Mouse (Mus musculus) CD4-positive helper T cell, adult 2 months (primary cell): ENCODE data around the gene Ppard.

Experiments
- DNase-seq: peaks from one replicate; pipeline ENCODE4 v3.0.0-alpha.2; 2012; ENCODE audit warnings: low read depth, missing footprints, low spot score

Ppard gene

DNA sequence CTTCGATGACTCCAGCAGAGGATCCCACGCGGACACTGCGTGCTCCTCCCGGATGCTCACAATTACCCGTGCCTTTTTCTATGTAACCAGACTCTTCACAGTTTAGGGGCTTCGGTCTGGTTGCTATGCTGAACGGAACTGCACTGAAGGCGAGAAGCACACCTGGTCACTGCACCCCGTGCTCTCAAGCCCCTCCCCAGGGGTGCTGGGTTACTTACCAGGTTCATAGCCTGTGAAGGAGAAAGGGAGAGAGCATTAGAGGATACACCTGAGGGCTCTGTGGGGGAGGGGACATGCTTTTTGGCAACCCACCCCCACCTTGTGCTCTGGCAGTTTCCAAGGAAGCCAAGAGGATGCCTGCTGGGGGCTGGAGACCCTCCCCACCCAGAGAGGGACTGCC, 102.8 kb downstream of the Ppard start:
- DNase-seq = no peak

DNA sequence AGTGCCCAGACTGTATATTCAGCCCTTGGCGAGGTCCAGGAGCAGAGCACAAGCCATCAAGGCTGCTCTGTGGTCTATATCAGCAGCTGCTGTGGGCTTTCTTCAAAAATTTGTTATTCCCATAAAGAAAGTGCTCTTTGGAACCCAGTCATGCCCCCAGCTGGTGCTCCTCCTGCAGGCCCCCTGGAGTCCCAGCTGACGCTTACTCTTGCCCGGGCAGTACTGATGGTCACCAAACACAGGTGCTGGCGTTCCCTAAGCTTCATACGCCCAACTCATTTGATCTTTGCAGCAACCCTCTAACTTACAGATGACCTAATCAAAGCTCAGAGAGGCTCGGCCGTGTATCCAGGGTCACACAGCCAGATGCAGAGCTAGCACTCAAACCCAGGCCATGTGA, 105.0 kb downstream of the Ppard start:
- DNase-seq = no peak

DNA sequence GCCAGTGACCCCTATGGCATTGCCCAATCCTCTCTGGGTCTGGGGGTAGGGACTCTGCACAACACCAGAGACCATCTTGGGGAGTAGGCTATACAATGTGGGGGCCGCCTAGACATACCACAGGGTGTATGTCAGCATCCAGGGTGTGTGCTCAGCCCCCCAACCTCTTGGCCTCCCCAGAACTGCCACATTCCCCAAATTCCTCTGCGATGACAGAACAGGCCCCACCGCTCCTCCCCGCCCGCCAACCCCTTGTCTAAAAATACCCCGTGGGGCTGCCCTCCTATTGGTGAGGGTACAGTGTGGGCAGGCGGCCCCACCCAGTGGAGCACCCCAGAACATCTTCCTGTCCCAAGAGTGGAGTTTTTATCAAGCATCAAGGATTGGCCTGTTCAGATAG, 108.1 kb downstream of the Ppard start:
- DNase-seq = no peak

DNA sequence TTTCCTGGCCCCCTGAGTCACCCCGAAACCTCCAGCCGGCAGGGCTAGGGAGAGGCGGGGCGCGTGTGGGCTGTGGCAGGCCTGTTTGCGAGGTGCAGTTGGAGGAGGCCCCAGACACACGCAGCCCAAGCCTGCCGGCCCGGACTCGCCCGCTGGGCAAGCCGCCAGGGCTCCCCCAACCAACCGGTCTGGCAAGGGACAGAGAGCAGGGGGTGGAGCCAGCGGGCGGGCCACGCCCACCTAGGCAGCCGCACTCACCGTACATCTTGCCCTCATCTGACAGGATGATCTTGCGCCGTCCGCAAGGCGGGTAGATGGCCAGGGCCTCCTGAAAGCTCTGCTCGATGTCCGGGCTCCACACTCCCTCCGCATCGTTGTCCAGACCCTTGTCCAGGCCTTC, 108.6 kb downstream of the Ppard start:
- peak; percentile 58 for DNase-seq

DNA sequence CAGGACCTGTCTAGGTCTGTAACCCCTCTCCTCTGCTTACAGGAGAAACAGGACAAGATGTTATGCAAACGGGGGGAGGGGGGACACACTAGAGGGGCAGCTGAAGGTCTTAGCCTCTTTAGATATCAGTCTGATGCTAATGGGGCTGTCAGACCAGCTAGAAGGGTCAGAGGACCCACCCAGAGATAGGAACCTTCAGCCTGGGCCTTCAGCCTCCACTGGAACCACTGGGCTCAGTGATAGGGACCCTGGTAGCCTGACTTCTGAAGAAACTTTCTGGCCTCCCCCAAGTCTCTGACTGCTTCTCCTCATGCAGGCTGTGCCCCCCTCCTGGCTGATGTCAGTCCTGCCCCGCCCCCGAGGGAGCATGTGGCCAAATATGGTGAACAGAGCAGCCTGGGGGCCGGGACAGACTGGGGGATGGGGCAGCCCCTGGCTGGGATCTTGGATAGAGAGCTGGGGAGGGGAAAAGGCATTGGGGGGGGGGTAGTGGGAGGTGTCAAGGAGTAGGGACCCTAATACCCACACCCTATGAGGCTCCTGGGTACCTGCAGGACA, 111.6 kb downstream of the Ppard start:
- no peak for DNase-seq

DNA sequence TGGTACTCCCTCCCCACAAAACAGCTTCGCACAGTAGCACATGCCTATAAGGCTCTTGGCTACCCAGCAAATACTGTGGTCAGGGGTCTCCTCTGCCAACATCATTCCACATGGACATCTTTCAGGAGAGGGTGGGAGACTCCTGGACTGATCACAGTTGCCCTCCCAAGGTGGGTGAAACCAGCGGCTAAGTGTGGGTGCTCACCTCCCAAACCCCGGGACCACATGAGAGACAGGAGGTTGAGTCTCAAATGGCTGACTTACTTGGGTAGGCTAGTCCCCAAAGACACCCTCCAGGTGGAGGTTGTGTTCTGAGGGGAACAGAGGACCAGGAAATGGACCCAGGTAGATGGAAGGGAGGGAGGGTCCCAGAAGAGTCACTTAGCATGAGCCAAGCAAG, 112.2 kb downstream of the Ppard start:
- no peak for DNase-seq

DNA sequence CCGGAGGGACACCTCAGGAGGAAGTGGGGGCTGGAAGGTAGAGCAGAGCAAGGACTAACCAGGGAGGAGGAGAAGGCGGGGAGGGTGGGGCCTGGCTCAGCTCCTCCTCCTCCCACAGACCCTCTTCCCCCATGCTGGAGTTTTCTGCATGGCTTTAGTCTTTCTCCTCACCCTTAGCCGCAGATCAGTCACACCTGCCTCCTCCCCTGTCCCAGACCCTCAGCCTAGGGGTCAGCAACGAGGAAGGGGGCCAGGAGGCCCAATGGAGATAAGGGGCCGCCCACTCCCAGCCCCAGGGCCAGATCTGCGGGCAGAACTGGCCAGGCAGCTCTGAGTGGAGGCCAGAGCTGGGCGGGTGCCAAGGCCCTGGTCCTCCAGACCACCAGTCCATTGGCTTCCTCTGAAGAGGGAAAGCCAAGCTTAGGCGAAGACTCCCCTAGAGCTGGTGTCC, 112.8 kb downstream of the Ppard start:
- DNase-seq = no peak

DNA sequence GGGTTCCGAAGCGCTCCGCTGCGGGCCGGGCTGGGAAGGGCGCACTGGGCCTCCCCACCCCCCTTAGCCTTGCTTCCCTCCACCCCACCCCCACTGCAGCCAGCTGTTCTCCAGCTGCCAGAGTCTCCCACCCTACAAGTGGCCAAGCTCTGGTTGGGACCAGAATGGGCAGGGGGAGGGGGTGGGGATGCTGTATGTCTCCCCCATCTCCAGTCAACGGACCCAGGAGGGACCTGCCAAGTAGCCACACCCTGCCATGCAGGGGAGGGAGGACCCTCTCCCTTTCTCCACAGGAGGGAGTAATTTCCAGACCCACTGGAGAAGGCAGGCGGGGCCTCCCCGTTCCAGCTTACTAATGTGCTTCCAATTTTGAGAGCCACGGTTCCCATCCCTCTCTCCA, 113.4 kb downstream of the Ppard start:
- no peak for DNase-seq

DNA sequence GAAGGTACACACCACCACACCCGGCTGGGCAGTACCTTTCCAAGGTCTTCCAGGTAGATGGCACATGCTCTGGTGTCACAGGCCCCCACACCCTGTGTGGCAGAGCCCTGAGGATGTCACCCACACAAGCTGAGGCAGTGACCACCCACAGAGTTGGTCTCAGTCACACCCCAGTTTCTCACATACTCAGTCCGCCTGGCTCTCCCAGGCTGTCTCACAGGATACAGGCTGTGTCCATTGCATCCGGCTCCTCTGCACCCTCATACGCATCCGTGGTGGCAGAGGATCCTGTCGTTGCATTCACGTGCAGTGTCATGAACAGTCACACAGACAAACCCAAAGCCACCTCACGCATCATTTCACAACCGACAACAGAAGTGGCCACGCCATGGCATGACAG, 114.8 kb downstream of the Ppard start:
- DNase-seq = no peak

DNA sequence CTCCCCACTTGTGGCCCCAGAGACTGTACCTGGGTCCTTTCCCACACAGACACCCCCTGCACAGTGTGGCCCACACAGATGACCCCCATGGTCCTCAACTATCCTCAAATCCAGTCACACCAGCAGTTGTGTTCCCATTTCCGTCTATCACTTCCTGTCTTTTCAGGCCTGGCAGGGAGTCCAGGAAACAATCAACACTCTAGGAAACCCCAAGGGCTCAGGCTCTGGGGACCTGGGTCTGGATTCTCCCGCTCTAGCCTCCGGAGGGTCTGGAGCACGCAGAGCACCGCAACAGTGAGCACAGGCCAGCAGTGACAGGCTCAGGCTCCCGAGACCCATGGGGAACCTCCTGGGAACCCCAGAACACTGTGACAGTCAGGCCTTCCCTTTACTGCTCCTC, 115.7 kb downstream of the Ppard start:
- no peak for DNase-seq

DNA sequence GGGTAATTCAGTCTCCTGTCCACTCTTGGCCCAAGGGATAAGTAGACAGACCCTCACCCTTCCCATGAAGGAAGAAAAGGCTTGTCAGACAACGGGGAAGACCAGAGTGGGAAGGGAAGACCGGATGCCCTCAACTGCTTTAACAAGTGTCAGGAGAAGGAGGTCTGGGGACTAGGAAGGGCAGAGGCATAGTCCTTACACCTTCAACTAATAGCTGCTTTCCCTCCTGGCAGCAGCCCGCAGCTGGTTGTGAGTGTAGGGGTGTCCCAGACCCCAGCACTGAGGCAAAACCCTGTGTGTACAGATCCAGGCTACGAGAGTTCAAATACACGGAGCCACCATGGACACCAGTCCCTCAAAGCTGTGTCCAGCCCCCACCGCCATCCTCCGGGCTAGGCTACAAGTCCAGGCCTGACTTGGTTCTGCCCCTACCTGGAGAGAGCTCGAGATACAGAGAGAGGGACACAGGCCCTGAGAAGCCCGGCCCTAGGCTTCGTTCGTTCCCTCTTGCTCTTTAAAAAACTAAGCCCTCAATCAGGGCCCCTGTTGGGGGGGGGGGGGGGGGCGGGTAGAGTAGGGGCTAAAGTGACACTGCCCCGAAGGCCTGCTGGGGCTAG, 116.9 kb downstream of the Ppard start:
- no peak for DNase-seq

DNA sequence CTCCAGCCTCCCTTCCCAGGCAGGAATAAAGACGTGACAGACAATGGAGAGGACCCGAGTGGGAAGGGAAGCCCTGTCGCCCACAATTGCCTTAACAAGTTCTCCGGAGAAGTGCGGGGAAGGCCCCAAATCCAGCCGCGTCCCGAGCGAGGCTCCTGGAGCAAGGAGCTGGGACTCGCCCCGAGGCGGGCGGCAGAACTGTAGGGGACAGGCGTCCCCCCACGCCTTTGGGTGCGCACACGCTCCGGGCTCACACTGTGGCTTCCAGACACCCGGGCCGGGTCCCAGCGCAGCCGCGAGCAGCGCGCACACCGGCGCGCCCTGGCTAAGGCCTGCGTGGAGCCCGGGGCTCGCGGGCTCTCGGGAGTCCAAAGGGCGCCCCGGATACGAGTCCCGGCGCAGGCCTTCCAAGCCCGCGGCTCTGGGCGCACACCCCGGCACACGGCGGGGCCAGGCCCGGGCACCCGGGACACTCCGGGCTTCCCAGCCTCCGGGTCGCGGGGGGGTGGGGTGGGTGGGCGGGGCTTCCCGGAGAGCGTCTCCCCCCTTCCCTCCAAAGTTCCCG, 117.5 kb downstream of the Ppard start:
- peak; percentile 37 for DNase-seq

DNA sequence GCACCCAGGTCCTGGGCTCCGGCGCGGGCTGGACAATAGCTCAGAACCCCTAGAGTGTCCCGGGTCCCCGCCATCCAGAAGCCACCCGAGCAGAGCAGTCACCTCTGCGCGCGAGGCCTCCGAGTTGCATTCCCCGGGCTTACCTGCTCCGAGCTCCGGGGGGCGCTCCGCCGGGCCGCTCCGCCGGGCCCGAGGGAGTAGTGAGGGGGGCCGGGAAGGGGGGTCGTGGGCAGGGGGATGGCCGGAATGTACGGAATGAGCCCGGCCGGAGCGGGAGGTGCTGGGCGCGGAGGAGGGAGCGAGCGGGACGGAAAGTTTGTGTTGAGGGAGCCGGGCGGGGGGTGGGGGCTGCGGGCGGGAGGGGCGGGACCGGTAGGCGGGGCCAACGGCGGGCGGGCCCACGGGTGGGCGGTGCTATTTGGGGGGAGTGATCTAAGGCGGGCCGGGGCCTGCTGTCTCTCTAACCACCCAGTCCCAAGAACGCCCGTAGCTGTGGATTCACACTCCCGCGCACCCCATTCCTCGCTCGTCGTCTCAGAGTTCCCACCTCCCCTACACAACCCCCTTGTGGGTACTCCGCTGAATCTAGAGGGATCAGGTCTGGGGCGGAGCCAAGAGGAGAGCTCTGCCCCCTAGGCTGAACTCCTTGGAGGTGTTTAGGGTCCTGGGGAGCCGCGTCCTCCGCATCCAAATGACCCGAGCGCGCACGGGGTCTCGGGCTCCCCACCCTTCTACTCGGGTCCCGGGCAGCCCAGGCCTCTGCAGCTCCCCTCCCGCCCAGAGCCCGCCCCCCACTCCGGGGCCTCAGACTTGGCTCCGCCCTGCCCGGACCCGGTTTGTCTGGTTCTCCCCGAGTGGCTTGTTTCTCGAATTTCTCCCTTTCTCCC, 118.2 kb downstream of the Ppard start, which contains the start of gene Tead3:
Gene Tead3 (minus strand): TSS at position 352 of the 887 bp plus-strand sequence.
- DNase-seq = peak; percentile 66
